Mouse (Mus musculus): ENCODE results near the gene Epx.

GRCm38 (mm10) chr11:87897287-87897686 lies 22.0 kb upstream of the Epx start, which contains the start of gene Olfr463:
- TF ChIP-seq EP300 (IDR thresholded peaks at IDR 0.05; ENCODE audit: low read depth) (no peak), CTCF (IDR thresholded peaks at IDR 0.05; ENCODE audit: low read depth) (no peak)
